Mouse (Mus musculus): Measurements from ENCODE around the gene Gucy2g. TPM values are rescaled to one million over a fixed set of nuclear protein-coding genes. Genes with fewer than 3 reads are reported as not detected.

The Gucy2g gene
- total RNA-seq, 1 experiment from 2014 or later = not detected

DNA sequence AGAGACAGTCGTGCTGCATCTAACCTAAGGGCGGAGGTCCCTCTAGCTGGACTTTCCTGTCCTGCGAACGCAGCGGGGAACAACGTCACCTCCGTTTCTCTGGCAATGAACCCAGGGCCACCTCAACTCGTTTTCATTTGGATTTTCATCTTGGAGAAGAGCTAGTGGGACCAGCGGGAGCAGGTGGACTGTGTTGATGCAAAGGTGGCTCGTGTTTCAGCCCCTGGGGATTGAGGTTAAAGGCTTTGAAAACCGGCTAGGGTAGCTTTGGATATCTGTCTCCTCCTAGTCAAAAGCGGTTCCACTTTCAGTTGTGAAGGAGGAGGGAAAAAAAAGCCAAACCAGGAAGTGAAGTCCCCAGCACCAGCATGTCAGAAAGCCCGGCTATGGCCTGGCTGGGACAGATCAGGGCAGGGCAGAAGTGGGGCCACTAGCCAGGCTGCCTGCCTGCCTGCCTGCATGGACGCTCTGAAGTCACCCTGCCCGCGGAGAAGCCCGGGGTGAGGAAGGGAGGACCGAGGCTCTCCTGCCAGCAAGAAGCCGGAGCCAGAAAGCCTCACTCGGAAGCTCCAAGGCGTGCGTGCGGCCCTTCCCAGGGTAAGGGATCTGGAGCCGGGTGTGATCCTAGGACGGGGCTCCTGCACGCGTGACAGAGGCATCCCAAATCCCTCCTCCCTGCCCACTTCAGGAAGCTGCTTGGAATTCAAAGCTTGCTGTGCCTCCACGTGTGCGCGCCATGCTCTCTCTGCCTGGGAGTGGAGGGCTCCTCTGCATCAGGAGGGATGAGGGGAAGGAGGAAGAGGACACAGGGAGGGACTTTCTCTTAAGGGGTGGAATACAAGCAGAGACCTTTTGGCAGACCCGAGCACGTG, 12.8 kb upstream of the Gucy2g start:
- ATAC-seq (replicated peaks in 1 of 2; ENCODE audit: insufficient read depth in 1 of 2, low FRiP score in 2 of 2, low TSS enrichment in 1 of 2, low read depth in 1 of 2, poor library complexity in 2 of 2, severe bottlenecking in 2 of 2) = peak; percentile 78 to 82

DNA sequence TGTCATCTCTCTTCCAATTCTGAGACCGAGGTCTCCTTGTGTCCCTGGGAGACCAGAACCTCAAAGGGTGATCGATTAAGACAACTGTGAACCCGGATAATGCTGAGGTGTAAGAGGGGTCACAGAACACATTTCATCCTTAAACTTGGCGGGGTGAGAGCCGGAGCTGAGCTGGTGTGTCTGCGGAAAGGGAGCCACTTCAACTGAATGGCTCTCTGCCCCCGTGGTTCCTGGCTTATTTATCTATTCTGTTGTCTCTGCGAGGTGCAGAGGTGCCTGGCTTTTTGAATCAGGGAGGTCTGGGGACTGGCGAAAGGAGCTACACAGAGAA, 12.2 kb upstream of the Gucy2g start:
- 0 out of 4 replicates have a peak, but pooled peaks of 1 of the 2 experiments have one; percentile 15 for ATAC-seq (replicated peaks in 1 of 2; ENCODE audit: insufficient read depth in 1 of 2, low FRiP score in 2 of 2, low TSS enrichment in 1 of 2, low read depth in 1 of 2, poor library complexity in 2 of 2, severe bottlenecking in 2 of 2)

DNA sequence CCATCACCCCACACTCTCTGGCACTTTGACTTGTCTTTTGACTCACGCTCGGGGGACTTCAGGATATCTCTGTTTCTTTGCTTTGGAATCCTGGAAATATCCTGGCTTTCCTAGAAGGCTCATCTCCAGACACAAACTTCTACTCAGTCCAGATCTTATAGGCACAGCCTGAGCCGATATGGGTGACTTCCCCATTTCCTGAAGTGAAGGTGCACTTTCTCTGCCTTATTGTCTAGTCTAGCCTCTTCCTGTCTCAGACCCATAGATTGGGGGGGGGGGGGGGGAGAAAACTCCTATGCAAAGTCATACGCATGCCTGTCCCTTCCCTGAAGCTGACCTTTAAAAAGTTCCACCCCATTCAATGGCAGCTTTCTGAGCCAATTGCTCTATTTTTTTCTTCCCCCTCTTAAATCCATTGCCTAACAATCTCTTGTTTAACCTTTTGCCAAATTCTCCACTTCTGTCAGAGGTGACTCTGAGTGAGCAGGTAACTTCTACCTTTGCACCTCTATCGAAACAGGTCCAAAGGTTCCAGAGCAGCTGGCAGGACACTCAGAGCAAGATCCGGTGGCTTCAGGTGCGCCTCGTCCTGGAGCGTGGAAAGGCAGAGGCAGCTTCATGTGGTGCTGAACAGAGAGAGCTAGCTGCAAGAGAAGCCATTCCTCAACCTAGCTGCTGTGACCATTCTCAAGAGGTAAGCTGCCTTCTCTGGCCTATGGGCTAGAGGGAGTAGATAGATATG, 10.5 kb upstream of the Gucy2g start, which contains the start of gene Acsl5:
Gene Acsl5 (plus strand): TSS at position 556 of the 742 bp plus-strand sequence.
- no peak for ATAC-seq (replicated peaks in 1 of 2; ENCODE audit: insufficient read depth in 1 of 2, low FRiP score in 2 of 2, low TSS enrichment in 1 of 2, low read depth in 1 of 2, poor library complexity in 2 of 2, severe bottlenecking in 2 of 2)

DNA sequence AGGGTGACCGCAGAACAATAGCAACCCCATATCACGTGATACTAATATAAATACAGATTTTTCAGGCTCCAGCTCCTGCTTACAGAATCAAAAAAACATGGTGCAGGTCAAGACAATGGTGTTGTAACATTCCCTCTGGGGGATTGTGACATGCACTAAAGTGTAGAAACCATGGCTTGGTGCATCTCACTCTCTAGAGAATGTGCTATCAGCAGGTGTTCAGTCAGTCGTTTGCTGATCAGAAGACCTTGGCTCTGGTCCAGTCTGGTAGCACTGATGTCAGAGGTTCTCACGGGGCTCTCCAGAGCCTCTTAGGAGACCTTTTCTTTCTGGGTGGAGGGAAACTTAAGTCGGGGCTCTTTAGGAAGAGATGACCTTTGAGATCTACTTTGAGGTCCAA, 9.4 kb upstream of the Gucy2g start:
- ATAC-seq (replicated peaks in 1 of 2; ENCODE audit: insufficient read depth in 1 of 2, low FRiP score in 2 of 2, low TSS enrichment in 1 of 2, low read depth in 1 of 2, poor library complexity in 2 of 2, severe bottlenecking in 2 of 2) = no peak

DNA sequence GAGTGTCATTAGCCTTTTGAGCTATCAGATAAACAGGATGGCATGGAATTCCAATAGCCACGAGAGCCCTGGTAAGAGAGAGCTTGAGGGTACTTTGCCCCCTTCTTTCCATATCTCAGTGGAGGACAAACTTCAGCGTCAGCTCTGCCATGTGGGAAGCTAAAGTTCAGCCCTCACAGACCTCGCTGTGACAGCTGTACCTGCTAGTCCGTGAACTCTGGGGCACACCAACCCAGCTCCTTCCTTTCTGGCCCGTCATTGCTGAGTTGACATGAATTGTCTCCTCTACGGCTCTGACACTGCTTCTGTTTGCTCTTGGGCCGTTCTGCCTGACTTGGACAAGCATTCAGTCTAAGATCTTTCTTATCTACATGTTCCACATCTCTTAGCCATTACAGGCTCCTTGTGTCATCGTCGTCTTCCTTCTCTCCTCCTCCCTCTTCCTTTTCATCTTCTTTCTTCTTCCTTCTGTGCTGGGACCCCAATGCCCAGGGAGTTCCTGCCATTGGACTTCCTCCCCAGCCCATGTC, 7.0 kb upstream of the Gucy2g start:
- no peak for ATAC-seq (replicated peaks in 1 of 2; ENCODE audit: insufficient read depth in 1 of 2, low FRiP score in 2 of 2, low TSS enrichment in 1 of 2, low read depth in 1 of 2, poor library complexity in 2 of 2, severe bottlenecking in 2 of 2)

DNA sequence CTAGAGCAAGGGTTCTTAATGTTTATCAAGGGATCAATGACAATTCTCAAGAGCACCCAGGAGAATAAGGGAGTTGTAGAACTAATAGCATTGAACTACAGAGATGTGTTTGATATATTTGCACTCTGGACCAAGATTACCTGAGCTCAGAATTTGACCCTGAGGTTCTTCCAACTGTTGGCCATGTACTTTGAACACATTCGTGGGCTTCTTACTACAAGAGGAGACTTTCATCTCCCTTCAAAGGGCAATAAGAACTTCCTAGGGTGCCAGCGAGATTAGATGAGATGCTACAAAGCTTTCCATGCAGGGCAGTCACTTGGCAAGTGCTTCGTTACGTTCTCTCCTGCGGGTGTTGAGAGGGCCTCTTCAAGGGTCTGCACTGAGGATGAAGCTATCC, 6.5 kb upstream of the Gucy2g start:
- no peak for ATAC-seq (replicated peaks in 1 of 2; ENCODE audit: insufficient read depth in 1 of 2, low FRiP score in 2 of 2, low TSS enrichment in 1 of 2, low read depth in 1 of 2, poor library complexity in 2 of 2, severe bottlenecking in 2 of 2)

DNA sequence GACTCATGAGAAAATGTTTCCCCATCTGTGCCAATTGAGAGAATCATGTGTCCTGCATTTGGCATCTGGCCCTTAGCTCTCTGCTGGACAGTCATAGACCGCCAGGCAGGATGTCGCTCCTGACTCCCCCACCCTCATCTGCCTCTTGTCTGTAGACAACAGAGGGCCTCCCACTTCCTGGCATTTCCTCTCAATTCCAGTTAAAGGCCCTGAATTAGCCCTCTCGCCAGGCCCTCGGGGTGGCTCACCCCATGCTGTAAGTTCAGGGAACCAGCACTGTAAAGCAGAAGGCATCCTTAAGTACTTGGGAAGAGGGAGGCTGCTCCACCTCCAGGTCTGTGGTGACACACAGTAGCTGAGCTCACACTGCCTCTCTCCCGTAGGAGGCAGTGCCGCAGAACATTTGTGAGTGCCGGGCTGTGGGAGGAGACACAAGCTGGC, 3.8 kb upstream of the Gucy2g start:
- ATAC-seq (replicated peaks in 1 of 2; ENCODE audit: insufficient read depth in 1 of 2, low FRiP score in 2 of 2, low TSS enrichment in 1 of 2, low read depth in 1 of 2, poor library complexity in 2 of 2, severe bottlenecking in 2 of 2) = peak; percentile 32 to 48; a peak in 1 of 4 replicates

DNA sequence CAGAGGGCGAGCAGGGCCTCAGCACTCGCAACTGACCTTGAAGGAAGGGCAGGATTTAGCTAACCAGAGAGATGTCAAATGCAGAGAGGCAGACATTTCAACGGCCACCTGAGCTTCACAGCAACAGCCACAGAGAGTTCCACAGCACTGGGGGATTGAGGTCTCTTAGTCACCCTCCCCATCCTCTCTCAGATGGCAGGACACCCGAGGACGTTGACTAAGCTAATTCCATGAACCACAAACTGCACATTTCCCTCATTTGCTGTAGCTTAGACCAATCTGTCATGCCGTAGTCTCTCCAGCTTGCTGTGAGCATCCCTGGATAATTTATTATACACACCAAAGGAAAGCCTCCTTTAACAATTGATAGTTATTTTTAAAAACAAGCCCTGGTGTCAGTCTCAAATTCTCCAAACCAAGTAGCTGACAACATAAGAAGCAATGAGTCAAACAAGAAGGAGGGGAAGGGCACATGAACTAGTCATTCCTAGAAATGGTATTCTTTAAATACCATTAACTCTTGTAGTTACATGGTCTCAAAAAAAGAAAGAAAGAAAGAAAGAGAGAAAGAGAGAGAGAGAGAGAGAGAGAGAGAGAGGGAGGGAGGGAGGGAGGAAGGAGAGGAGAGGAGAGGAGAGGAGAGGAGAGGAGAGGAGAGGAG, 1.1 kb downstream of the Gucy2g start:
- ATAC-seq (replicated peaks in 1 of 2; ENCODE audit: insufficient read depth in 1 of 2, low FRiP score in 2 of 2, low TSS enrichment in 1 of 2, low read depth in 1 of 2, poor library complexity in 2 of 2, severe bottlenecking in 2 of 2) = no peak

DNA sequence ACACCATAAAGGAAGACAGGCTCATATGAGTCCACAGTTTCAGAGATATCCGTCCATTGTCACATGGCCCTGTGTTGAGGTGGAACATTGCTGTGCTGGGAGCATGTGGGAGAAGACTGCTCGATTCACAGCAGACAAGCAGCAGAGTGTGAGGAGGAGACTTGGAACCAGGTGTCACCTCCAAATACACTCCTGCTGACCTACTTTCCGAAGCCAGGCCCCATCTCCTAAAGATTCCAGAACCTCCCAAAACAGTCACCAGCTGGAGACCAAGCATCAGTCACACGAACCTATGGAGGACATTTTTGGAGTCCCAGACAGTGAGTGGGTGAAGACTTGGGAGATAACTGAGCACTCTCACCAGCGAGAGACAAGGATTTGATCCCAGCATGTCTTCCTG, 4.5 kb downstream of the Gucy2g start:
- no peak for ATAC-seq (replicated peaks in 1 of 2; ENCODE audit: insufficient read depth in 1 of 2, low FRiP score in 2 of 2, low TSS enrichment in 1 of 2, low read depth in 1 of 2, poor library complexity in 2 of 2, severe bottlenecking in 2 of 2)

DNA sequence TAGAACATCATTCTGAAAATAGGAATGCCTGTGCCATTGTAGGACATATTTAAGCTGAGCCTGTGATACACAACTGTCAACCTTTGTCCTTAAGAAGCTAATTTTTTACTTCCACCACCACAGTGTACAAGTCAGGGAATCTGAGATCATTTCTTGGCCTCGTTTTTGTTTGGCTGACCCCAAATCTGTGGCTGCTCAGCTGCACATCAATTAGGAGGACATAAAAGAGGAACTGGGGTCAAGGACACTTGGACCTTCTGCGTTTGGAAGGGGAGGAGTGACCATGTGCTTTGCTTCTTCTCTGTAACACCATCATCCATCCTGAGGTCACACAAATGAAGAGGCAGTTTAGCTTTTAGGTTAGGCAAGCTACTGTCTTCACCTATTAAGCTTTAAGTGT, 5.0 kb downstream of the Gucy2g start:
- no peak for ATAC-seq (replicated peaks in 1 of 2; ENCODE audit: insufficient read depth in 1 of 2, low FRiP score in 2 of 2, low TSS enrichment in 1 of 2, low read depth in 1 of 2, poor library complexity in 2 of 2, severe bottlenecking in 2 of 2)

DNA sequence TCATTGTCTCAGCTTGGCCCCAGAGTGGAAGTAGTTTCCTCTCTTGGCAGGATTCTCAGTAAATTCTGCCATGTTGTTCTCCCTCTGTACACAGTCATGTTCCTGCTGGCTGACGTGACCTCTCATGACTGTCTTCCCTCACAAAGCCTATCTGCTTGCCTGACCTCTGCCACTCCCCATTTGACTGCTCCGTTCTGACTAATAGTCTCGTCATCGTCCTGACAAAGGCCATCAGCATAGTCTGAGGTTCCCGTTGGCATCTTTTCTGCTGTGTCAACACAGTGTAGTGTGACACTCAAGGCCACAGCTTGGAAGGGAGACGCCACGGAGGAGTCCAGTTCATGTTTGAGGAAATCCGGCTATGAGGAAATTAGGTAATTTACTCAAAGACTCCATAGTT, 8.9 kb downstream of the Gucy2g start:
- peak in 1 of 2 experiments; percentile 72; a peak in 2 of 4 replicates for ATAC-seq (replicated peaks in 1 of 2; ENCODE audit: insufficient read depth in 1 of 2, low FRiP score in 2 of 2, low TSS enrichment in 1 of 2, low read depth in 1 of 2, poor library complexity in 2 of 2, severe bottlenecking in 2 of 2)

DNA sequence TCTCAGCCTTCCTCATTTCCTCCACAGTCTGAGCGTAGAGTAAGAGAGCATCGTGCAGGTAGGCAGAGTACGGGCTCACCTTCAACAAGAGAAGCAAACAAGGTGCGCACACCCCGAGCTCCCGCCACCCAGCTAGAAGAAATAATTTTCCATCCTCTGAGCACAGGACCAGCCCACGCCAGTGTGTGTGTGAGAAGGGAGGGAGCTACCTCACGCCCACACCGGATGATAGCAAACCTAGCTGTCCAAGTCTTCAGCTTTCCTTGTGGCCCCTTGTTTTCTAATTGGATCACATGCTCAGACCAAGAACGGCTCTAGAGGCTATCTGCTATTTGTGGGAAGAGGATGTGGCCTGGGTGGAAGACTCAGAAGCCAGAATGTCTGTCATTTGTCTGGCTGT, 10.0 kb downstream of the Gucy2g start:
- no peak for ATAC-seq (replicated peaks in 1 of 2; ENCODE audit: insufficient read depth in 1 of 2, low FRiP score in 2 of 2, low TSS enrichment in 1 of 2, low read depth in 1 of 2, poor library complexity in 2 of 2, severe bottlenecking in 2 of 2)

DNA sequence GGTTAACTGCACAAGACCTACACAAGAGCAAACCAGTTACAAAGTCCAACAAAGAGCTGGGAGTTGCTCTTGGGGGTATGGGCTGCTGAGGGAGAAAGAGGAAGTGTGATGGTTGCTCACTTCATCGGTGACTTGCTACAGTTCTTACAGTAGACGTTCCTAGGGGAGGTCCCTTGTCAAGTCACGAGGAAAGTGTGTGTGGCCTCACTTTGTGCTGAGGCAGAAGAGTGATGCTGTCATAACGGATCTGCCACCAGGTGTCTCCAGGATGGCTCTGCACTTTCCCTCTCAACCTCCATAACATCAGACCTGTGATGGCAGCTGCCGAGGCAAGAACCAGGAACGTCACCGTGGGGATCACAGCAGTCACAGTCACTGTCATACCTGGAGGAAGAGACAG, 13.9 kb downstream of the Gucy2g start:
- ATAC-seq (replicated peaks in 1 of 2; ENCODE audit: insufficient read depth in 1 of 2, low FRiP score in 2 of 2, low TSS enrichment in 1 of 2, low read depth in 1 of 2, poor library complexity in 2 of 2, severe bottlenecking in 2 of 2) = peak in 1 of 2 experiments; percentile 54; a peak in 1 of 4 replicates

DNA sequence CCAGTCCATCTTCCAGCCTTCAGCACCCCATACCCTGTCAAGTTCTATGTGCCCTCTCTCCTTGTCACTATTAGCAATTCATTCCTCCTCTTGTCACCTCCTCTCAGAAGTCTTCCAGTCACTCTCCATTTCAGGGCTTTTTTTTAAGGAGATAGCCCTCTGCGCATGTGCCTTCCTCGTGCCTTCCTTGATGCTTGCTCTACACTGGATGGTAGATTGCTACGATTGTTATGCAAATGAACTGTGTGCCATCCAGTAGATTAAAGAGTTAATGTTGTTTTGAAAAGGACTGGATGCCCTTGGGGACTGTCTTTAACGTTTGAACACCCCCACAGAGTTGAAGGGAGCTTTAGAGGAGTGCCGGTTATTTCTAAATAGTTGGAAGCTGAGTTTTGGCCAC, 14.4 kb downstream of the Gucy2g start:
- no peak for ATAC-seq (replicated peaks in 1 of 2; ENCODE audit: insufficient read depth in 1 of 2, low FRiP score in 2 of 2, low TSS enrichment in 1 of 2, low read depth in 1 of 2, poor library complexity in 2 of 2, severe bottlenecking in 2 of 2)

DNA sequence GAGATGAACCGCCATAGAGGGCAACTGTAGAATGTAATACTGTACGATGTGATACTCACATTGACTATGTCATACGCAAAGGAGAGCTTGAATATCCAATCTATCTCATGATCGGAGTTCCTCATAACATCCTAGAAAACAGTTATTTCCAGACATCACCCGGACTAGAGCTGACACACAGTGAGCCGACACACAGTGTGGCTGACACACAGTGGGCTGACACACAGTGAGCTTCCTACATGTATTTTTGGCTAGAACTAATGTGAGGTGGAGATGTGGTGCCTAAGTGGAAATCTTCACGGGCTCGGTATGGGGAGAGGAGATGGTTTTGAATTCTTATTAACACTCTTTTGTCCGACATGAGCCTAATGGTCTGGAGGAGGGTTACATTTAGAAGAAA, 18.8 kb downstream of the Gucy2g start:
- no peak for ATAC-seq (replicated peaks in 1 of 2; ENCODE audit: insufficient read depth in 1 of 2, low FRiP score in 2 of 2, low TSS enrichment in 1 of 2, low read depth in 1 of 2, poor library complexity in 2 of 2, severe bottlenecking in 2 of 2)

DNA sequence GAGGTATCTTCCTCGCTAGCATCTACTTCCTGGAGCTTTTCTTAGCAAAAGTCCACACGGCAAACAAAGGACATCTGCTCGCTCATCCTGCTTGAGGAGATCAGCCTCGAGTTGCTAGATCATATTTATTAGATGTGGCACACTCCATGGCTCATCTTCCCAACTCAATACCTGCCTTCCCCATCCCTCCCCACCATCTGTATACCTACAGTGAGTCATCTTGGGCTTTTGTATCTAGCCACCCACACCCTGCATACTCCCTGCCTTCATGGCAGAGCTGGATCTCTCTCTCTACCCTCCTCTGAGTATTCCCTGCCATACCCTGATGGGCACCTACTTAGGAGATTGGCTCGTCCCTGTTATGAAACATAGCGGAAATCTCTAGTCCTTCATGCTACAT, 19.8 kb downstream of the Gucy2g start:
- no peak for ATAC-seq (replicated peaks in 1 of 2; ENCODE audit: insufficient read depth in 1 of 2, low FRiP score in 2 of 2, low TSS enrichment in 1 of 2, low read depth in 1 of 2, poor library complexity in 2 of 2, severe bottlenecking in 2 of 2)

DNA sequence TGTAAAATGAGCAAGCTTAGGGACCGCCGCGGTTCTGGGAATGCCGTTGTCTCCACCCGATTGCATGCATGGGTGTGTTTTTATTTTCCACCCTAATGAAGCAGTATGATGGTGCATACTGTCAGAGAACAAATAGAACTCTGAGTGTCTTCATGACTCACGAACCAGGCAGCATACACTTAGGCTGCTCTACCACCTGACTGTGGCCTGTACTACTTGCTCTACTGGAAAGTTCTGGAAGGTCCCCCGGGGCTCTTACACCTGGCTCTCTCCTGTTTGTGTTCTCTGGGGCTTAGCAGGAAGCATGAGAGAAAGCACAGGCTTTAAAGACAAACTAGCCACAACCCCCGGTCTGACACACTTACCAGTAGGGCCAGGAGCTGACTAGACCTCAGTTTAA, 21.7 kb downstream of the Gucy2g start:
- no peak for ATAC-seq (replicated peaks in 1 of 2; ENCODE audit: insufficient read depth in 1 of 2, low FRiP score in 2 of 2, low TSS enrichment in 1 of 2, low read depth in 1 of 2, poor library complexity in 2 of 2, severe bottlenecking in 2 of 2)

DNA sequence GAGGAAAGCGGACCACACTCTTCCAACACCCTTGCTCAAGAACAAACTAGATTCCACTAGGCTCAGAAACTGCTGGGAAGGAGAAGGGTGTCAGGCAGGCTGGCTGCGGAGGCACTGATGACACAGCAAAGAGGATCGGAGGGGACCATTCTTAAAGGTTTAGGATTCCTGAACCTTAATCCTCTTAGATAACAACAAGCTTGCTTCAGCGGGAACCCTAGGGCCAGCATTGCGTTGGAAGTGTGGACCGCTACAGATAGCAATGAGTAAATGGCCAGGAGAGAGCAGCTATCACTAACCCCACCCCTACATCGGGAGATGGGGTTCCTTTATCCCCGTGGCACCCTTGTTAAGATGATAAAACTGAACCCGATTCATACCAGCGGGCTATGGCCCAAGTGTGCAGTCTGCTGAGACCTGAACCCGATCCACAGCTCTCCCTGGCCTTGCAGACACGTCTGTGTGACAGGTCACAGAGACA, 22.3 kb downstream of the Gucy2g start:
- ATAC-seq (replicated peaks in 1 of 2; ENCODE audit: insufficient read depth in 1 of 2, low FRiP score in 2 of 2, low TSS enrichment in 1 of 2, low read depth in 1 of 2, poor library complexity in 2 of 2, severe bottlenecking in 2 of 2) = peak; percentile 36 to 59; a peak in 1 of 4 replicates
